Mouse (Mus musculus) CH12.LX (cell line): ENCODE data around the gene Dmrtc2. TPM values are rescaled to one million over a fixed set of nuclear protein-coding genes. Genes with fewer than 3 reads are reported as not detected.
A peak's percentile ranks its signal among the peaks of the same experiment; 100 is the strongest.

Source experiments
- DNase-seq: peaks from one replicate; pipeline ENCODE4 v3.0.0-alpha.2; 2013; ENCODE audit errors: extremely low read depth
- H3K27ac ChIP-seq: 2 replicates; pipeline ENCODE4 v1.5.1; 2012; ENCODE audit warnings: low read depth, mild to moderate bottlenecking, control low read depth, moderate library complexity; ENCODE audit not compliant: insufficient read depth
- H3K27me3 ChIP-seq: replicated peaks from 2 replicates; pipeline ENCODE3; 2012; ENCODE audit warnings: inconsistent platforms
- H3K36me3 ChIP-seq, 2 experiments: replicated peaks in 1 of 2; 2 replicates each; pipeline versions ENCODE3 to v1.6.1; 2012; ENCODE audit warnings: inconsistent platforms in 1 of 2, low read length in 1 of 2, mild to moderate bottlenecking in 1 of 2, mixed read lengths in 1 of 2, moderate library complexity in 1 of 2; ENCODE audit not compliant: control insufficient read depth in 1 of 2, insufficient read depth in 1 of 2
- H3K4me1 ChIP-seq, 2 experiments: 2 replicates each; pipeline ENCODE4 v1.6.1; 2012; ENCODE audit warnings: inconsistent platforms in 1 of 2, moderate library complexity in 1 of 2; ENCODE audit not compliant: insufficient read depth in 2 of 2, control insufficient read depth in 1 of 2
- H3K4me2 ChIP-seq: 2 replicates; pipeline ENCODE4 v1.6.1; 2012; ENCODE audit warnings: low read depth, mild to moderate bottlenecking, control low read depth; ENCODE audit not compliant: poor library complexity, insufficient read depth, severe bottlenecking
- H3K4me3 ChIP-seq, 3 experiments: fragments of 150-350 bp in 1 of 3; sonication (generic) in 1 of 3; replicated peaks in 1 of 3; 2 replicates each; pipeline versions ENCODE3 to v1.5.1; 2011 to 2012; ENCODE audit warnings: low read depth in 2 of 3, low read length in 2 of 3, mild to moderate bottlenecking in 2 of 3, moderate library complexity in 2 of 3, control low read depth in 1 of 3, improper control_type of control experiment in 1 of 3, inconsistent platforms in 1 of 3, mixed read lengths in 1 of 3; ENCODE audit not compliant: poor library complexity in 1 of 3
- H3K79me2 ChIP-seq: replicated peaks from 2 replicates; pipeline ENCODE4 v1.6.1; 2012; ENCODE audit warnings: mild to moderate bottlenecking, moderate library complexity; ENCODE audit not compliant: control insufficient read depth, poor library complexity, insufficient read depth, severe bottlenecking; ENCODE audit errors: extremely low read depth
- H3K9ac ChIP-seq: 2 replicates; pipeline ENCODE4 v1.6.1; 2012; ENCODE audit warnings: low read depth, mild to moderate bottlenecking, control low read depth, moderate library complexity; ENCODE audit not compliant: insufficient read depth
- H3K9me3 ChIP-seq: replicated peaks from 2 replicates; pipeline ENCODE3; 2012; ENCODE audit warnings: low read length, inconsistent platforms, mixed read lengths
- BHLHE40 ChIP-seq: IDR thresholded peaks from 2 replicates; pipeline ENCODE4 v1.6.1; 2011; ENCODE audit warnings: mild to moderate bottlenecking, low read depth, low read length, improper control_type of control experiment
- CHD1 ChIP-seq: IDR thresholded peaks from 2 replicates; pipeline ENCODE4 v1.6.1; 2012; ENCODE audit warnings: low read depth, low read length, improper control_type of control experiment, inconsistent platforms
- CHD2 ChIP-seq: IDR thresholded peaks from 2 replicates; pipeline ENCODE4 v1.6.1; 2011; ENCODE audit warnings: low read length, improper control_type of control experiment
- CTCF ChIP-seq, 2 experiments: IDR thresholded peaks in 1 of 2; conservative IDR thresholded peaks in 1 of 2; 2 replicates each; pipeline ENCODE4 v1.5.1; 2011 to 2012; ENCODE audit warnings: low read depth in 2 of 2, low read length in 2 of 2, improper control_type of control experiment in 1 of 2, inconsistent platforms in 1 of 2, mild to moderate bottlenecking in 1 of 2, moderate library complexity in 1 of 2
- E2F4 ChIP-seq: IDR thresholded peaks from 2 replicates; pipeline ENCODE4 v1.6.1; 2011; ENCODE audit warnings: low read depth, low read length, improper control_type of control experiment; ENCODE audit not compliant: insufficient replicate concordance
- ELF1 ChIP-seq: IDR thresholded peaks from 2 replicates; pipeline ENCODE4 v1.6.1; 2014; ENCODE audit warnings: low read depth, mild to moderate bottlenecking, inconsistent platforms, low read length, improper control_type of control experiment
- EP300 ChIP-seq: IDR thresholded peaks from 2 replicates; pipeline ENCODE4 v1.6.1; 2011; ENCODE audit warnings: low read length, improper control_type of control experiment
- ETS1 ChIP-seq: conservative IDR thresholded peaks from 2 replicates; pipeline ENCODE4 v1.6.1; 2012; ENCODE audit warnings: low read depth, mild to moderate bottlenecking, inconsistent platforms, low read length, improper control_type of control experiment, moderate library complexity
- GABPA ChIP-seq: IDR thresholded peaks from 2 replicates; pipeline ENCODE4 v1.6.1; 2012; ENCODE audit warnings: low read depth, low read length, improper control_type of control experiment, inconsistent platforms; ENCODE audit not compliant: insufficient replicate concordance
- HCFC1 ChIP-seq: IDR thresholded peaks from 2 replicates; pipeline ENCODE4 v1.6.1; 2012; ENCODE audit warnings: low read depth, mild to moderate bottlenecking, inconsistent platforms, low read length, improper control_type of control experiment
- IRF4 ChIP-seq: IDR thresholded peaks from 2 replicates; pipeline ENCODE4 v1.6.1; 2014; ENCODE audit warnings: low read depth, mild to moderate bottlenecking, inconsistent platforms, low read length, improper control_type of control experiment
- JUN ChIP-seq: IDR thresholded peaks from 2 replicates; pipeline ENCODE4 v1.6.1; 2011; ENCODE audit warnings: low read depth, mild to moderate bottlenecking, low read length, improper control_type of control experiment, moderate library complexity; ENCODE audit not compliant: insufficient read depth
- JUND ChIP-seq: conservative IDR thresholded peaks from 2 replicates; pipeline ENCODE4 v1.6.1; 2011; ENCODE audit warnings: low read depth, low read length, improper control_type of control experiment
- KAT2A ChIP-seq: IDR thresholded peaks from 2 replicates; pipeline ENCODE4 v1.6.1; 2012; ENCODE audit warnings: low read length, improper control_type of control experiment, inconsistent platforms; ENCODE audit not compliant: insufficient replicate concordance
- MAFK ChIP-seq: IDR thresholded peaks from 2 replicates; pipeline ENCODE4 v1.6.1; 2011; ENCODE audit warnings: low read length, improper control_type of control experiment; ENCODE audit not compliant: insufficient replicate concordance
- MAX ChIP-seq: IDR thresholded peaks from 2 replicates; pipeline ENCODE4 v1.6.1; 2011; ENCODE audit warnings: low read length, improper control_type of control experiment
- MAZ ChIP-seq: IDR thresholded peaks from 2 replicates; pipeline ENCODE4 v1.6.1; 2012; ENCODE audit warnings: low read depth, mild to moderate bottlenecking, inconsistent platforms, low read length, improper control_type of control experiment, moderate library complexity
- MEF2A ChIP-seq: IDR thresholded peaks from 2 replicates; pipeline ENCODE4 v1.6.1; 2014; ENCODE audit warnings: low read depth, mild to moderate bottlenecking, inconsistent platforms, low read length, improper control_type of control experiment, borderline replicate concordance
- MXI1 ChIP-seq: IDR thresholded peaks from 2 replicates; pipeline ENCODE4 v1.6.1; 2011; ENCODE audit warnings: mild to moderate bottlenecking, low read depth, low read length, improper control_type of control experiment
- MYC ChIP-seq: IDR thresholded peaks from 2 replicates; pipeline ENCODE4 v1.6.1; 2011; ENCODE audit warnings: low read depth, mild to moderate bottlenecking, improper control_type of control experiment, low read length
- NELFE ChIP-seq: IDR thresholded peaks from 2 replicates; pipeline ENCODE4 v1.6.1; 2011; ENCODE audit warnings: low read depth, low read length, improper control_type of control experiment
- NRF1 ChIP-seq: IDR thresholded peaks from 2 replicates; pipeline ENCODE4 v1.6.1; 2014; ENCODE audit warnings: low read depth, mild to moderate bottlenecking, inconsistent platforms, low read length, improper control_type of control experiment, moderate library complexity
- PAX5 ChIP-seq: IDR thresholded peaks from 2 replicates; pipeline ENCODE4 v1.6.1; 2012; ENCODE audit warnings: low read length, inconsistent platforms, mixed read lengths
- POLR2A ChIP-seq: IDR thresholded peaks from 2 replicates; pipeline ENCODE4 v1.6.1; 2011; ENCODE audit warnings: low read depth, mild to moderate bottlenecking, improper control_type of control experiment, low read length
- POLR2AphosphoS2 ChIP-seq: IDR thresholded peaks from 2 replicates; pipeline ENCODE4 v1.6.1; 2011; ENCODE audit warnings: low read depth, low read length, improper control_type of control experiment
- RAD21 ChIP-seq: IDR thresholded peaks from 2 replicates; pipeline ENCODE4 v1.6.1; 2011; ENCODE audit warnings: low read depth, mild to moderate bottlenecking, low read length, improper control_type of control experiment, moderate library complexity
- RCOR1 ChIP-seq: conservative IDR thresholded peaks from 2 replicates; pipeline ENCODE4 v1.6.1; 2012; ENCODE audit warnings: low read depth, mild to moderate bottlenecking, inconsistent platforms, low read length, improper control_type of control experiment
- SIN3A ChIP-seq: IDR thresholded peaks from 2 replicates; pipeline ENCODE4 v1.6.1; 2012; ENCODE audit warnings: low read length, improper control_type of control experiment, inconsistent platforms
- SMC3 ChIP-seq: IDR thresholded peaks from 2 replicates; pipeline ENCODE4 v1.6.1; 2011; ENCODE audit warnings: low read depth, low read length, improper control_type of control experiment
- TBP ChIP-seq: conservative IDR thresholded peaks from 2 replicates; pipeline ENCODE4 v1.6.1; 2011; ENCODE audit warnings: low read depth, low read length, improper control_type of control experiment
- TCF12 ChIP-seq: IDR thresholded peaks from 2 replicates; pipeline ENCODE4 v1.6.1; 2014; ENCODE audit warnings: low read depth, mild to moderate bottlenecking, inconsistent platforms, low read length, improper control_type of control experiment
- UBTF ChIP-seq: IDR thresholded peaks from 2 replicates; pipeline ENCODE4 v1.6.1; 2012; ENCODE audit warnings: low read depth, mild to moderate bottlenecking, inconsistent platforms, low read length, improper control_type of control experiment, moderate library complexity
- USF1 ChIP-seq: IDR thresholded peaks from 2 replicates; pipeline ENCODE4 v1.6.1; 2014; ENCODE audit warnings: low read depth, mild to moderate bottlenecking, inconsistent platforms, low read length, improper control_type of control experiment
- USF2 ChIP-seq: conservative IDR thresholded peaks from 2 replicates; pipeline ENCODE4 v1.6.1; 2011; ENCODE audit warnings: low read depth, low read length, improper control_type of control experiment
- ZC3H11A ChIP-seq: IDR thresholded peaks from 2 replicates; pipeline ENCODE4 v1.6.1; 2012; ENCODE audit warnings: low read depth, mild to moderate bottlenecking, inconsistent platforms, low read length, improper control_type of control experiment
- ZKSCAN1 ChIP-seq: IDR thresholded peaks from 2 replicates; pipeline ENCODE4 v1.6.1; 2012; ENCODE audit warnings: low read depth, inconsistent platforms, low read length, improper control_type of control experiment, borderline replicate concordance
- ZMIZ1 ChIP-seq: IDR thresholded peaks from 2 replicates; pipeline ENCODE4 v1.6.1; 2012; ENCODE audit warnings: low read depth, mild to moderate bottlenecking, inconsistent platforms, low read length, improper control_type of control experiment
- ZNF384 ChIP-seq: IDR thresholded peaks from 2 replicates; pipeline ENCODE4 v1.6.1; 2012; ENCODE audit warnings: low read depth, low read length, improper control_type of control experiment, inconsistent platforms
- dilution Hi-C: fragments of 300-500 bp; cut with MboI; formaldehyde crosslinking; loops from 2 replicates; pipeline ENCODE4 v1.14.3; 2020; ENCODE audit warnings: low sequenced_read_pairs; ENCODE audit not compliant: extremely low pct_unique_long_range_greater_than_20kb, extremely low pct_ligation_motif_present
- in situ Hi-C: fragments of 300-500 bp; cut with MboI; formaldehyde crosslinking; loops from 3 replicates; pipeline ENCODE4 v1.14.3; 2019; ENCODE audit warnings: low sequenced_read_pairs, low pct_ligation_motif_present, low pct_unique_long_range_greater_than_20kb, mixed read lengths
- polyA plus RNA-seq: library from polyadenylated mRNA; unstranded; fragments of >175 nt; gene quantifications from 2 replicates; pipeline ENCODE4 v1.2.1, GENCODE M21; 2012; ENCODE audit warnings: low read depth; ENCODE audit not compliant: insufficient read length
- total RNA-seq, 2 experiments: library from RNA; depleted of rRNA; stranded (reverse); fragments of 300-350 nt in 1 of 2; fragments of >200 nt in 1 of 2; gene quantifications; 2 replicates each; pipeline ENCODE4 v1.2.3; 2012 to 2014

Dmrtc2 gene
- total and polyA plus RNA-seq, 3 experiments = not detected

DNA sequence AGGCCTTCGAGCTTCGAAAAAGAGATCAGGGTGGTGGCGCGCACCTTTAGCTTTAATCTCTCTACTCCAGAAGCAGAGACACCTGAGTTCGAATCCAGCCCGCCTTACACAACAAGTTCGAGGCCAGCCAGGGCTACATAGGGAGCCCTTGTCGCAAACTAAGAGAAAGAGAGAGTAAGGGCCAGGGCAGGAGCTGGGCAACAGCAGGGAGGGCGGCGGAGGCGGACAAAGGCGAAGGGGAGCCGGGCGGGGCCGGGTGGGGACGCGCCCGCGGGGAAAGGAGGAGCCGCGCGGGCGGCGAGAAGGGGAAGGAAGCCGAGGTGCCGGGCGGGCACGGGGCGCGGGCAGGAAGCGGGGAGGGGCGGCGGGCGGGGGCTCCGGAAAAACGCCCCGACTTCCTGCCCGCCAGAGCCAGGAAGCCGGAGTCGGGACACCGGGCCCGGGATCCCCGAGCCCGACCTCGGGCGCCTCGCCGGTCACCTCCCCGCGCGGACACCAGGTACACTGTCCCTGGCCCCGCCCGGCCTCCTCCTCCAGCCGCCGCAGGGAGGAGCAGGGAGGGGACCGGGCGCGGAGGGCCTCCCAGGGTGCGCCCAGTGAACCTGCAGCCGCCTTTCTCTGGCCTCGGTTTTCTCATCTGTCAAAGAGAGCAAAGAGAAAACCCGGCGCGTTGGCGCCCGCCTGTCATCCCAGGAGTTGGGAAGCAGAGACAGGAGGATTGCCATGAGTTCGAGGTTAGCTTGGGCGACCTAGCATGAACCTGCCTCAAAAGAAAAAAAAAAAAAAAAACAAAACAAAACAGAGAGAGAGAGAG, 33.0 kb downstream of the Dmrtc2 start, which contains the start of gene Arhgef1:
Arhgef1 (plus strand) TSS at position 283 of the 814 bp plus-strand sequence.
- H3K27ac ChIP-seq = peak within 1 kb of the TSS; percentile 97
- dilution Hi-C loops (no loop called here), in situ Hi-C loops (loop anchor here (10.0 kb wide), 1 partner anchor 48 kb away; no protein-coding TSS in a partner anchor)
- no peaks in the 10 kb centered on the region for H3K9me3 ChIP-seq
- peak within 1 kb of the TSS; percentile 63 for H3K4me2 ChIP-seq
- H3K79me2 ChIP-seq = peaks cover 44% of the 10 kb centered on the region
- 0 out of 2 replicates have a peak, but pooled peaks have one; percentile 70 for TF ChIP-seq UBTF
- no peak for TF ChIP-seq E2F4
- no peak for TF ChIP-seq EP300
- no peak for TF ChIP-seq KAT2A
- TF ChIP-seq USF2 = no peak
- no peak; the same call in 1 of the 2 replicates for TF ChIP-seq IRF4
- no peak for TF ChIP-seq SMC3
- no peak for TF ChIP-seq RCOR1
- TF ChIP-seq RAD21 = no peak
- TF ChIP-seq POLR2AphosphoS2 = no peak; the same call in 1 of the 2 replicates
- no peak for TF ChIP-seq JUND
- peak; percentile 27; the same call in 1 of the 2 replicates for TF ChIP-seq SIN3A
- no peak for TF ChIP-seq MAX
- TF ChIP-seq ZKSCAN1 = no peak
- TF ChIP-seq MXI1 = peak; percentile 52
- no peak for TF ChIP-seq CTCF (conservative IDR thresholded peaks at IDR 0.05 in 1 of 2, IDR thresholded peaks at IDR 0.05 in 1 of 2; ENCODE audit: low read depth in 2 of 2, low read length in 2 of 2)
- no peak for TF ChIP-seq USF1
- TF ChIP-seq POLR2A = peak; percentile 47; the same call in 1 of the 2 replicates
- TF ChIP-seq BHLHE40 = 0 out of 2 replicates have a peak, but pooled peaks have one; percentile 11
- peak; percentile 61; the same call in 1 of the 2 replicates for TF ChIP-seq ZMIZ1
- TF ChIP-seq ZNF384 = peak; percentile 32; the same call in 1 of the 2 replicates
- 0 out of 2 replicates have a peak, but pooled peaks have one; percentile 26 for TF ChIP-seq NRF1
- TF ChIP-seq NELFE = 0 out of 2 replicates have a peak, but pooled peaks have one; percentile 38
- no peak for TF ChIP-seq ETS1
- TF ChIP-seq TCF12 = no peak; the same call in 1 of the 2 replicates
- TF ChIP-seq PAX5 = no peak
- TF ChIP-seq JUN = no peak
- no peak for TF ChIP-seq TBP
- no peak for TF ChIP-seq CHD1
- peak; percentile 69 for TF ChIP-seq ELF1
- TF ChIP-seq GABPA = no peak
- TF ChIP-seq HCFC1 = 0 out of 2 replicates have a peak, but pooled peaks have one; percentile 8
- TF ChIP-seq CHD2 = no peak
- TF ChIP-seq MEF2A = no peak
- TF ChIP-seq MAFK = no peak
- TF ChIP-seq MYC = no peak
- peak; percentile 61; the same call in 1 of the 2 replicates for TF ChIP-seq MAZ
- TF ChIP-seq ZC3H11A = no peak
- H3K9ac ChIP-seq = peak within 1 kb of the TSS; percentile 98
- peaks cover 31 to 52% of the 10 kb centered on the region in 2 experiments for H3K36me3 ChIP-seq
- H3K4me1 ChIP-seq = peaks cover 21 to 53% of the 10 kb centered on the region in 2 experiments
- no peaks in the 10 kb centered on the region for H3K27me3 ChIP-seq
- no peak for DNase-seq
- H3K4me3 ChIP-seq = peak within 1 kb of the TSS; percentile 75 to 95 (median 77)
